Mouse (Mus musculus): ENCODE measurements around the gene Lnx1. TPM values are rescaled to one million over a fixed set of nuclear protein-coding genes. Genes with fewer than 3 reads are reported as not detected.

The Lnx1 gene
- polyA plus RNA-seq, 1 experiment, result 0.05 TPM

GRCm38 (mm10) chr5:74678693-74679092 lies 24.0 kb downstream of the Lnx1 start:
- Histone ChIP-seq H3K36me3 (ENCODE audit: control insufficient read depth, insufficient read depth) (no peaks in the 10 kb centered on the region), H3ac (ENCODE audit: control insufficient read depth, insufficient read length) (no peak overlapping the region), H3K27me3 (ENCODE audit: control insufficient read depth, insufficient read depth, insufficient read length) (no peaks in the 10 kb centered on the region), H3K4me3 (no peak overlapping the region), H3K79me2 (ENCODE audit: control insufficient read depth, insufficient read depth) (no peaks in the 10 kb centered on the region), H3K4me2 (ENCODE audit: low read depth) (no peak overlapping the region)
- no peak for TF ChIP-seq REST (IDR thresholded peaks at IDR 0.05; ENCODE audit: insufficient read depth, insufficient read length)
- TF ChIP-seq POLR2AphosphoS2 (IDR thresholded peaks at IDR 0.05; ENCODE audit: insufficient read length, low read depth), result no peak
- TF ChIP-seq CEBPB (IDR thresholded peaks at IDR 0.05; ENCODE audit: insufficient read depth, poor library complexity, severe bottlenecking), result no peak
- no peak for TF ChIP-seq MAX (IDR thresholded peaks at IDR 0.05; ENCODE audit: low read depth)
- no peak for TF ChIP-seq SRF (IDR thresholded peaks at IDR 0.05; ENCODE audit: control insufficient read depth, insufficient read length, low read depth)

- no peak for TF ChIP-seq SRF (IDR thresholded peaks at IDR 0.05; ENCODE audit: control insufficient read depth, insufficient read length, low read depth)
- no peak for TF ChIP-seq CEBPB (IDR thresholded peaks at IDR 0.05; ENCODE audit: insufficient read depth, poor library complexity, severe bottlenecking)
- TF ChIP-seq POLR2AphosphoS2 (IDR thresholded peaks at IDR 0.05; ENCODE audit: insufficient read length, low read depth), result no peak
- no peak for TF ChIP-seq MYOG (IDR thresholded peaks at IDR 0.05; ENCODE audit: control insufficient read depth in 1 of 3, insufficient read depth in 1 of 3, insufficient read length in 2 of 3, low read depth in 2 of 3)
- TF ChIP-seq REST (IDR thresholded peaks at IDR 0.05; ENCODE audit: insufficient read depth, insufficient read length), result no peak
- TF ChIP-seq E2F4 (IDR thresholded peaks at IDR 0.05; ENCODE audit: insufficient read depth), result no peak
- no peak for TF ChIP-seq USF1 (IDR thresholded peaks at IDR 0.05; ENCODE audit: low read depth)
- TF ChIP-seq POLR2A (IDR thresholded peaks at IDR 0.05; ENCODE audit: insufficient read length, low read depth), result no peak
- no peak for TF ChIP-seq TCF3 (IDR thresholded peaks at IDR 0.05; ENCODE audit: insufficient read length, low read depth)
- TF ChIP-seq TCF12 (IDR thresholded peaks at IDR 0.05; ENCODE audit: insufficient read depth, poor library complexity, severe bottlenecking), result no peak
- no peak for TF ChIP-seq MAX (IDR thresholded peaks at IDR 0.05; ENCODE audit: low read depth)
- TF ChIP-seq MYOD1 (IDR thresholded peaks at IDR 0.05; ENCODE audit: control insufficient read depth in 1 of 3, insufficient read length in 2 of 3, low read depth in 2 of 3), result no peak
- no peaks in the 10 kb centered on the region for H3K79me2 ChIP-seq (ENCODE audit: control insufficient read depth, insufficient read depth)
- no peak overlapping the region for H3K4me2 ChIP-seq (ENCODE audit: low read depth)
- H3K36me3 ChIP-seq (ENCODE audit: control insufficient read depth, insufficient read depth), result no peaks in the 10 kb centered on the region
- H3K27me3 ChIP-seq (ENCODE audit: control insufficient read depth, insufficient read depth, insufficient read length), result no peaks in the 10 kb centered on the region
- H3ac ChIP-seq (ENCODE audit: control insufficient read depth, insufficient read length), result no peak overlapping the region
- H3K4me3 ChIP-seq, result no peak overlapping the region
Observed at GRCm38 (mm10) chr5:74677399-74678338, 25.0 kb downstream of the Lnx1 start.

- no peak for TF ChIP-seq CEBPB (IDR thresholded peaks at IDR 0.05; ENCODE audit: insufficient read depth, poor library complexity, severe bottlenecking)
- no peak for TF ChIP-seq USF1 (IDR thresholded peaks at IDR 0.05; ENCODE audit: low read depth)
- TF ChIP-seq POLR2A (IDR thresholded peaks at IDR 0.05; ENCODE audit: insufficient read length, low read depth), result no peak
- Histone ChIP-seq H3K79me2 (ENCODE audit: control insufficient read depth, insufficient read depth) (no peaks in the 10 kb centered on the region), H3ac (ENCODE audit: control insufficient read depth, insufficient read length) (no peak overlapping the region), H3K4me2 (ENCODE audit: low read depth) (no peak overlapping the region), H3K27me3 (ENCODE audit: control insufficient read depth, insufficient read depth, insufficient read length) (no peaks in the 10 kb centered on the region), H3K36me3 (ENCODE audit: control insufficient read depth, insufficient read depth) (no peaks in the 10 kb centered on the region), H3K4me3 (no peak overlapping the region)
Observed at GRCm38 (mm10) chr5:74672556-74672955, 30.2 kb downstream of the Lnx1 start.

GRCm38 (mm10) chr5:74670877-74671276 lies 31.8 kb downstream of the Lnx1 start:
- H3K79me2 ChIP-seq (ENCODE audit: control insufficient read depth, insufficient read depth), result no peaks in the 10 kb centered on the region
- H3K4me3 ChIP-seq, result no peak overlapping the region
- no peaks in the 10 kb centered on the region for H3K36me3 ChIP-seq (ENCODE audit: control insufficient read depth, insufficient read depth)
- H3K4me2 ChIP-seq (ENCODE audit: low read depth), result no peak overlapping the region
- no peak for TF ChIP-seq CEBPB (IDR thresholded peaks at IDR 0.05; ENCODE audit: insufficient read depth, poor library complexity, severe bottlenecking)
- TF ChIP-seq POLR2AphosphoS2 (IDR thresholded peaks at IDR 0.05; ENCODE audit: insufficient read length, low read depth), result no peak
- no peak for TF ChIP-seq REST (IDR thresholded peaks at IDR 0.05; ENCODE audit: insufficient read depth, insufficient read length)
- no peak for TF ChIP-seq TCF12 (IDR thresholded peaks at IDR 0.05; ENCODE audit: insufficient read depth, poor library complexity, severe bottlenecking)
- no peak for TF ChIP-seq E2F4 (IDR thresholded peaks at IDR 0.05; ENCODE audit: insufficient read depth)
- H3K27me3 ChIP-seq (ENCODE audit: control insufficient read depth, insufficient read depth, insufficient read length), result no peaks in the 10 kb centered on the region
- no peak overlapping the region for H3ac ChIP-seq (ENCODE audit: control insufficient read depth, insufficient read length)

- Histone ChIP-seq H3ac (ENCODE audit: control insufficient read depth, insufficient read length) (no peak overlapping the region), H3K4me2 (ENCODE audit: low read depth) (no peak overlapping the region), H3K27me3 (ENCODE audit: control insufficient read depth, insufficient read depth, insufficient read length) (no peaks in the 10 kb centered on the region), H3K79me2 (ENCODE audit: control insufficient read depth, insufficient read depth) (no peaks in the 10 kb centered on the region), H3K36me3 (ENCODE audit: control insufficient read depth, insufficient read depth) (no peaks in the 10 kb centered on the region), H3K4me3 (no peak overlapping the region)
- TF ChIP-seq CEBPB (IDR thresholded peaks at IDR 0.05; ENCODE audit: insufficient read depth, poor library complexity, severe bottlenecking) (no peak), E2F4 (IDR thresholded peaks at IDR 0.05; ENCODE audit: insufficient read depth) (no peak)
Observed at GRCm38 (mm10) chr5:74669925-74670324, 32.8 kb downstream of the Lnx1 start.

All from myocyte (in vitro differentiated cells).